Mouse (Mus musculus): ENCODE data around the gene Maml2.

GRCm38 (mm10) chr9:13577150-13577549, 279.4 kb downstream of the Maml2 start:
- TF ChIP-seq POLR2A (IDR thresholded peaks at IDR 0.05; ENCODE audit: borderline replicate concordance, insufficient read depth, low read length): no peak
- TF ChIP-seq CTCF (IDR thresholded peaks at IDR 0.05; ENCODE audit: borderline replicate concordance, insufficient read depth, low read depth, low read length): no peak
